Mouse (Mus musculus) C2C12 (cell line): ENCODE measurements around the gene Cav1. TPM values are rescaled to one million over a fixed set of nuclear protein-coding genes. Genes with fewer than 3 reads are reported as not detected.

Experiments
- H3K27me3 ChIP-seq: one replicate; pipeline ENCODE4 v1.6.1; 2011; ENCODE audit not compliant: control insufficient read depth, insufficient read depth, insufficient read length
- H3K36me3 ChIP-seq: one replicate; pipeline ENCODE4 v1.6.1; 2011; ENCODE audit not compliant: control insufficient read depth, insufficient read depth
- H3K4me3 ChIP-seq: one replicate; pipeline ENCODE4 v1.5.1; 2011; ENCODE audit warnings: mild to moderate bottlenecking, control low read depth; ENCODE audit not compliant: poor library complexity, insufficient read depth, severe bottlenecking
- H3K79me2 ChIP-seq: one replicate; pipeline ENCODE4 v1.6.1; 2011; ENCODE audit not compliant: control insufficient read depth, insufficient read depth
- H3K79me3 ChIP-seq: one replicate; pipeline ENCODE4 v1.6.1; 2011; ENCODE audit warnings: low read depth, control low read depth
- H3ac ChIP-seq: one replicate; pipeline ENCODE3; 2011; ENCODE audit warnings: low read depth; ENCODE audit not compliant: control insufficient read depth, insufficient read length
- CEBPB ChIP-seq: IDR thresholded peaks from one replicate; pipeline ENCODE4 v1.6.1; 2011; ENCODE audit warnings: low read depth, mild to moderate bottlenecking, control low read depth, moderate library complexity
- CTCF ChIP-seq: IDR thresholded peaks from one replicate; pipeline ENCODE4 v1.5.1; 2011; ENCODE audit not compliant: control insufficient read depth, insufficient read depth, insufficient read length
- FOSL1 ChIP-seq: IDR thresholded peaks from one replicate; pipeline ENCODE4 v1.8.0; 2011; ENCODE audit warnings: mild to moderate bottlenecking, low read length; ENCODE audit not compliant: poor library complexity, insufficient read depth, severe bottlenecking
- MAX ChIP-seq: IDR thresholded peaks from one replicate; pipeline ENCODE4 v1.6.1; 2011; ENCODE audit warnings: mild to moderate bottlenecking, control low read depth
- MYOD1 ChIP-seq: IDR thresholded peaks from one replicate; pipeline ENCODE4 v1.6.1; 2011; ENCODE audit warnings: low read depth; ENCODE audit not compliant: control insufficient read depth, insufficient read length
- MYOG ChIP-seq: IDR thresholded peaks from one replicate; pipeline ENCODE4 v1.6.1; 2011; ENCODE audit not compliant: control insufficient read depth, insufficient read length; ENCODE audit errors: extremely low read depth
- USF1 ChIP-seq: IDR thresholded peaks from one replicate; pipeline ENCODE4 v1.6.1; 2011; ENCODE audit warnings: low read depth, mild to moderate bottlenecking, control low read depth, moderate library complexity
- long read RNA-seq, 2 experiments: library from polyadenylated mRNA; unstranded; transcript quantifications; one replicate each; pipeline ENCODE4 v2.0.0; 2019 to 2020
- polyA plus RNA-seq: library from polyadenylated mRNA; unstranded; fragments of >200 nt; fragmentation: generic; extraction: Trizol; gene quantifications from one replicate; pipeline ENCODE4 v1.2.1, GENCODE M21; 2012; ENCODE audit warnings: missing spikeins

Gene Cav1
- 24.5 TPM for polyA plus RNA-seq
- long read RNA-seq, experiment 1, transcript Cav1-205 (4 exons, 995 nt) = minor isoform, 9 of 231 reads
- long read RNA-seq, experiment 1, transcript Cav1-201 (3 exons, 2,522 nt) = minor isoform, 51 of 231 reads
- long read RNA-seq, experiment 1, transcript Cav1-202 (2 exons, 2,746 nt) = major isoform, 109 of 231 reads
- long read RNA-seq, experiment 1, partial matches to known transcripts = 53 of 231 reads
- long read RNA-seq, experiment 1, other reads (novel, unspliced or antisense) = 9 of 231 reads
- long read RNA-seq, experiment 2, transcript Cav1-201 (3 exons, 2,522 nt) = minor isoform, 203 of 630 reads
- long read RNA-seq, experiment 2, transcript Cav1-205 (4 exons, 995 nt) = minor isoform, 41 of 630 reads
- long read RNA-seq, experiment 2, transcript Cav1-202 (2 exons, 2,746 nt) = major isoform, 238 of 630 reads
- long read RNA-seq, experiment 2, partial matches to known transcripts = 129 of 630 reads
- long read RNA-seq, experiment 2, other reads (novel, unspliced or antisense) = 14 of 630 reads

- peak; percentile 12 for TF ChIP-seq MAX
- no peak for TF ChIP-seq CTCF
- H3K79me3 ChIP-seq = peaks cover 15% of the 10 kb centered on the region
These were observed at the start of gene Cav1 for GRCm38 (mm10) chr6:17305954-17306601. TSS of gene Cav1 (plus strand) at chr6:17306335.

DNA sequence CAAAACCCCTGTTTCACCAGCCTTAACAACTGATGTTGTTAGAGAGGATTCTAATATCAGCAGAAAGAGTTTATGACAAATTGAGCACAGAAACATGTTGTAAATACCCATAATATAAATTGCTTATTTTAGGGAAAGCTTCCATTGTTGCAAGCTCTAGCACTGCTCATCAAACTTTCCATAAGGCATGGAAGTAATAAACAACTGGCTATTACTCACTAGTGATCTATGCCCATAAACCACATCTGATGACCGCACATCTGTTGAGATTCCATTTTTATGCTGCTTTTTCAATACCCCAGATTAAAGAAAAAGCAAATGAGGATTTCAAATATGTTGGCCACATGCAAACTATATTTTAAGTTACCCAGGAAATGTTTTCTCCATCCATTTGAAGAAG lies 48.0 kb upstream of the Cav1 start:
- Histone ChIP-seq H3K79me3 (no peaks in the 10 kb centered on the region), H3K4me3 (no peak overlapping the region), H3ac (no peak overlapping the region), H3K36me3 (no peaks in the 10 kb centered on the region), H3K27me3 (no peaks in the 10 kb centered on the region), H3K79me2 (no peaks in the 10 kb centered on the region)
- peak; percentile 66 for TF ChIP-seq FOSL1
- no peak for TF ChIP-seq USF1
- peak; percentile 12 for TF ChIP-seq MYOD1

More at GRCm38 (mm10) chr6:17305954-17306601, at the start of gene Cav1:
- H3K36me3 ChIP-seq = no peaks in the 10 kb centered on the region
- H3K27me3 ChIP-seq = no peaks in the 10 kb centered on the region
- H3ac ChIP-seq = peak within 1 kb of the TSS; percentile 77
- H3K79me2 ChIP-seq = peaks cover 37% of the 10 kb centered on the region
- H3K4me3 ChIP-seq = peak within 1 kb of the TSS; percentile 39

GRCm38 (mm10) chr6:17258911-17259310 lies 47.2 kb upstream of the Cav1 start:
- no peak overlapping the region for H3ac ChIP-seq
- H3K27me3 ChIP-seq = no peaks in the 10 kb centered on the region
- TF ChIP-seq USF1 (no peak), CTCF (no peak), MYOD1 (no peak), CEBPB (no peak), FOSL1 (no peak), MAX (no peak), MYOG (no peak)
- H3K4me3 ChIP-seq = no peak overlapping the region
- no peaks in the 10 kb centered on the region for H3K79me3 ChIP-seq
- H3K36me3 ChIP-seq = no peaks in the 10 kb centered on the region
- H3K79me2 ChIP-seq = no peaks in the 10 kb centered on the region

DNA sequence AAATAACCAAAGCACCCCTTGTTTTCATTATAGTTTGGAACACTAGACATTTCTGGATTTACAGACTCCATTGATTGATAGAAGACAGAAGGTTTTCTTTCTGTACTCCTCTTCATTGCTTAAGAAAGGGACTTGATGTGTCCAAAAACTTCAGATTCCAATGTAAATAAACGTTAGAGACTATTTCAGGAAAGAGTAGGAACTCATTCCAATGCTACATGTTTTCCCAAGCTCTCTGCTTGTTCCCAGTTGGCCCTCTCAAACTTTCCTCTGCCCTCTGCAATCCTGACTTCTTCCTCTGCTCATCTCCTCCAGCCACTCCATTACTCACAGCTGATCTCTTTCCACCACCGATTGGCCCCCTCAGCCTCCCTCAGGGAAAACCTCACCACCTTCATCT lies 43.3 kb upstream of the Cav1 start:
- H3K36me3 ChIP-seq = no peaks in the 10 kb centered on the region
- H3K27me3 ChIP-seq = no peaks in the 10 kb centered on the region
- H3ac ChIP-seq = no peak overlapping the region
- no peaks in the 10 kb centered on the region for H3K79me2 ChIP-seq
- TF ChIP-seq USF1 (no peak), FOSL1 (no peak), MYOG (no peak), MAX (no peak), MYOD1 (no peak)
- no peak overlapping the region for H3K4me3 ChIP-seq
- no peaks in the 10 kb centered on the region for H3K79me3 ChIP-seq

- TF ChIP-seq MAX (no peak), USF1 (no peak), CEBPB (no peak), FOSL1 (no peak), CTCF (no peak), MYOD1 (no peak), MYOG (no peak)
- no peak overlapping the region for H3ac ChIP-seq
- H3K4me3 ChIP-seq = no peak overlapping the region
- no peaks in the 10 kb centered on the region for H3K36me3 ChIP-seq
- no peaks in the 10 kb centered on the region for H3K79me2 ChIP-seq
- H3K27me3 ChIP-seq = no peaks in the 10 kb centered on the region
- H3K79me3 ChIP-seq = no peaks in the 10 kb centered on the region
These were observed 41.1 kb upstream of the Cav1 start for GRCm38 (mm10) chr6:17265043-17265442.

DNA sequence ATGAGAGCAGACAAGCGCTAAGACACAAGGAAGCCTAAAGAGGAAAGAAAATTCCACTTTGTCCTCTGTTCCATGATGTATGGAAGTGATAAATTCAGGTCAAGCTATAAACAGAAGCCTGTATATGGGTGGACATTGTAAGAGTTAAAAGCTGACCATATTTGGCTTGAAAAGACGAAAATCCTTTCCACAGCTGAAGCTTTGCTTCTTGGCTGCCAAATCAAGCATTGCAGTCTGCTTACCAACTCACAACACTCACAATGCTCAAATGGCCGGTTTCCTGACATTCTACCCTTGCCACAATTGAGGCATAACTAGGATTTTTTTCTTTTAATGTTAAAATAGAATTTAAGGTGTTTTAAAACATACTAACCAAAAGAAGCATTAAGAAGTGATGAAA lies 39.7 kb upstream of the Cav1 start:
- H3K36me3 ChIP-seq = no peaks in the 10 kb centered on the region
- no peak for TF ChIP-seq CEBPB
- TF ChIP-seq USF1 = no peak
- no peak for TF ChIP-seq MAX
- TF ChIP-seq FOSL1 = no peak
- H3K79me2 ChIP-seq = no peaks in the 10 kb centered on the region
- no peak overlapping the region for H3K4me3 ChIP-seq
- no peaks in the 10 kb centered on the region for H3K27me3 ChIP-seq
- no peaks in the 10 kb centered on the region for H3K79me3 ChIP-seq
- no peak overlapping the region for H3ac ChIP-seq
